Mouse (Mus musculus) stomach, embryonic 14.5 days (tissue): ENCODE results near the gene Ripor2. TPM values are rescaled to one million over a fixed set of nuclear protein-coding genes. Genes with fewer than 3 reads are reported as not detected.

ENCODE experiments used
- ATAC-seq: fragments of 200-750 bp; cut with Nextera tagmentation; 2 replicates; pipeline ENCODE4 v1.8.0; 2017; ENCODE audit warnings: low read depth, moderate TSS enrichment; ENCODE audit not compliant: insufficient number of reproducible peaks, insufficient read depth, low FRiP score
- H3K27ac ChIP-seq: fragments of 300-500 bp; sonication (generic); 2 replicates; pipeline ENCODE4 v1.5.1; 2014; ENCODE audit warnings: mild to moderate bottlenecking, low read length, moderate library complexity, mixed read lengths
- H3K27me3 ChIP-seq: fragments of 300-500 bp; sonication (generic); 2 replicates; pipeline ENCODE4 v1.6.1; 2014; ENCODE audit warnings: low read length, control low read depth, mixed read lengths; ENCODE audit not compliant: control insufficient read depth, insufficient read depth
- H3K36me3 ChIP-seq: fragments of 300-500 bp; sonication (generic); 2 replicates; pipeline ENCODE4 v1.6.1; 2014; ENCODE audit warnings: mild to moderate bottlenecking, control low read depth, low read length, moderate library complexity, mixed read lengths; ENCODE audit not compliant: control insufficient read depth, insufficient read depth
- H3K4me1 ChIP-seq: fragments of 300-500 bp; sonication (generic); 2 replicates; pipeline ENCODE4 v1.6.1; 2014; ENCODE audit warnings: low read length, control low read depth, mixed read lengths; ENCODE audit not compliant: control insufficient read depth, insufficient read depth
- H3K4me2 ChIP-seq: fragments of 300-500 bp; sonication (generic); replicated peaks from 2 replicates; pipeline ENCODE4 v1.6.1; 2014; ENCODE audit warnings: low read depth, low read length, control low read depth
- H3K4me3 ChIP-seq: fragments of 300-500 bp; sonication (generic); 2 replicates; pipeline ENCODE4 v1.5.1; 2014; ENCODE audit warnings: low read depth, low read length, control low read depth
- H3K9ac ChIP-seq: fragments of 300-500 bp; sonication (generic); replicated peaks from 2 replicates; pipeline ENCODE4 v1.6.1; 2014; ENCODE audit warnings: low read depth, mild to moderate bottlenecking, control low read depth, low read length, moderate library complexity, mixed read lengths
- H3K9me3 ChIP-seq: fragments of 300-500 bp; sonication (generic); 2 replicates; pipeline ENCODE4 v1.6.1; 2016; ENCODE audit warnings: low read depth, low read length, control low read depth; ENCODE audit not compliant: control insufficient read depth
- WGBS: fragments of 180-500 bp; shearing (Covaris S2); extraction: QIAGEN DNeasy Blood & Tissue Kit; methylation state at CpG from one replicate; pipeline ENCODE4 v1.1.7; 2014; 5-methylcytosine and 5-hydroxymethylcytosine counted together
- polyA plus RNA-seq: library from polyadenylated mRNA; unstranded; fragments of >200 nt; fragmentation: Nextera tagmentation; extraction: Ambion mirVana; gene quantifications from 2 replicates; pipeline ENCODE4 v1.2.1, GENCODE M21; 2014

Gene Ripor2
- polyA plus RNA-seq, 1 experiment from 2014 or later = 2.3 TPM

- Histone ChIP-seq H3K4me2 (no peak overlapping the region), H3K27me3 (no peaks in the 10 kb centered on the region), H3K4me3 (no peak overlapping the region), H3K9ac (no peak overlapping the region), H3K36me3 (no peaks in the 10 kb centered on the region), H3K27ac (no peak overlapping the region), H3K4me1 (no peaks in the 10 kb centered on the region), H3K9me3 (no peaks in the 10 kb centered on the region)
- ATAC-seq = no peak
- 78% methylated on average over 5 of the region's 5 CpGs for WGBS
Measured at GRCm38 (mm10) chr13:24702128-24702527, 120.1 kb downstream of the Ripor2 start.

DNA sequence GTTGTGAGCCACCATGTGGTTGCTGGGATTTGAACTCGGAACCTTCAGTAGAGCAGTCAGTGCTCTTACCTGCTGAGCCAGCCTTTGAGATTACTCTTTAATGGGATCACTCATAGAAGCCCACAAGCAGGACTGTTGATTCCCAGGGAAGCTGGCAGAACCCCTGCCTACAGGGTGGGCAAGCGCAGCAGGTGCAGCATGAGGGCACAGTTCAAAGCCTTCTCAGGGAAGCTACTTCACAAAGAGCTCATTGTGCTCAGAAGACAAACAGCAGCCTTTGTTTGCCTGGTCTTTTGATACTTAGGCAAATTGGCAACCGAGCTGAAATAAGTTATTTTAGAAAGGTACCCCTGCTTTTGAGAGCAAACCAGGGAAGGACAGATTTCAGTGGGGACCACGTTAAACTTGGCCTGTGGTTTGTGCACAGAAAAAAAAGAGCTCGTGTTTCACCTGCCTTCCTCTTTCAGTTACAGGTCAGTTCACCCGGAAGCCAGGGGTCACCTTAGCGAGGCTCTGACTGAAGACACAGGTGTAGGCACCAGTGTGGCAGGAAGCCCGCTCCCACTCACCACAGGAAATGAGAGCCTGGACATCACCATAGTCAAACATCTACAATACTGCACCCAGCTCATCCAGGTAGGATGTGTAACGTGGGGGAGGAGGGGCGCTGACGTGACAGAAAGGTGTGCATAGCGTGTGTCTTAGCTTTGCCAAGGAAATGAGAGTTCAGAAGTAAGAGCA is 127.8 kb downstream of the Ripor2 start:
- Histone ChIP-seq H3K36me3 (no peaks in the 10 kb centered on the region), H3K4me2 (no peak overlapping the region), H3K9ac (no peak overlapping the region), H3K27ac (no peak overlapping the region), H3K4me1 (peaks cover 12% of the 10 kb centered on the region; the same call in 1 of the 2 replicates), H3K4me3 (no peak overlapping the region), H3K27me3 (no peaks in the 10 kb centered on the region), H3K9me3 (no peaks in the 10 kb centered on the region)
- ATAC-seq = no peak
- 71% methylated on average over 12 of the region's 12 CpGs for WGBS

DNA sequence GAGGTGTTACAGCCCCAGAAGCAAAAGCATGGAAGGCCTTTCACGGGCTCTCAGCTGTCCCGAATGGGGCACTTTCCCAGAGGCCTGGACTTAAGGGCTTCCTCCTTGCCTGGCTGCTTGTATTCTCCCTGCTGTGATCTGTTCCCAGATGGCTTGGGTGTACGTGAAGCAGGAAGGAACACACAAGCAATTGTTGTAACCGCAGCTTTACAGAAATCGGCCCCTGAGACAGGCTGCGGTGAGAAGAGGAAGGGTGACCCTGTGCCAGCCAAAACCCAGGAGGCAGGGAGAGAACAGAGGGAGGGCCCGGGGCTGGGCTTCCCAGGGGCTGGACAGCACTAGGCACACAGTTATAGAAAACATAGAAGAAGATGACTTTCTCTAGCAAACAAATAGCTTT is 129.0 kb downstream of the Ripor2 start:
- no peaks in the 10 kb centered on the region for H3K9me3 ChIP-seq
- no peak overlapping the region for H3K9ac ChIP-seq
- no peaks in the 10 kb centered on the region for H3K27me3 ChIP-seq
- peaks cover 12% of the 10 kb centered on the region; the same call in 1 of the 2 replicates for H3K4me1 ChIP-seq
- H3K36me3 ChIP-seq = no peaks in the 10 kb centered on the region
- H3K4me3 ChIP-seq = no peak overlapping the region
- no peak for ATAC-seq
- peak overlapping the region; percentile 27; the same call in 1 of the 2 replicates for H3K27ac ChIP-seq
- H3K4me2 ChIP-seq = no peak overlapping the region
- WGBS = 68% methylated on average over 7 of the region's 7 CpGs

DNA sequence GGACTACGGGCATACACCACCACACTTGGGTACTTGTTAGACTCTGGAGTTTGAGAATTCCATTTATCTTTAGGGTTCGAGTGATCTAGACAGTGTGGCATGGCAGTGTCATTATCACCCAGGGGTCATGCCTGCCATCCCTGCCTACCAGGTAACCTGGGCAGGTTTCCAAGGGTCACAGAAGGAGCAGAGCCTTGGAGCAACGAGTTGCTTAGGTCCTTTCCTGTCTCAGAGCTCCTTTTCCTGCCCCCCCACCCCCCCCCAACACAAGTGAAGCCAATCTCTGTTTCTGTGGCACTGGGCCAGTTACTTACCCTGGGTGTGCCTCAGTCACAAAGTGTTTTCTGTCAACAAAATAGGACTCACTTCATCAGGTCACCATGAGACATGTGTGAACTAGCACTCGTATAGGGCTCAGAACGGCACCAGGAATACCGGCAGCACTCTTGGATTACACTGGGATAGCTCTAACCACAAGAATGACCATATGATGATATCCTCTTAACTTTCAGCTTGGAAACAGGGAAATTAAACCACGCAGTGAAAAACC is 130.7 kb downstream of the Ripor2 start:
- Histone ChIP-seq H3K4me1 (peaks cover 16% of the 10 kb centered on the region; the same call in 1 of the 2 replicates), H3K36me3 (no peaks in the 10 kb centered on the region), H3K4me3 (no peak overlapping the region), H3K4me2 (no peak overlapping the region), H3K9me3 (no peaks in the 10 kb centered on the region), H3K9ac (no peak overlapping the region), H3K27ac (no peak overlapping the region), H3K27me3 (no peaks in the 10 kb centered on the region)
- no peak for ATAC-seq
- WGBS = 71% methylated on average over 7 of the region's 7 CpGs

- H3K9ac ChIP-seq = no peak overlapping the region
- H3K4me1 ChIP-seq = peaks cover 16% of the 10 kb centered on the region; the same call in 1 of the 2 replicates
- H3K27ac ChIP-seq = no peak overlapping the region; the same call in 1 of the 2 replicates
- peak; percentile 72 for ATAC-seq
- H3K36me3 ChIP-seq = no peaks in the 10 kb centered on the region
- no peak overlapping the region for H3K4me3 ChIP-seq
- no peaks in the 10 kb centered on the region for H3K9me3 ChIP-seq
- WGBS = 7% methylated on average over 16 of the region's 16 CpGs
- H3K4me2 ChIP-seq = peak overlapping the region; percentile 35
- H3K27me3 ChIP-seq = no peaks in the 10 kb centered on the region
Measured at GRCm38 (mm10) chr13:24713434-24714000, 131.5 kb downstream of the Ripor2 start.

DNA sequence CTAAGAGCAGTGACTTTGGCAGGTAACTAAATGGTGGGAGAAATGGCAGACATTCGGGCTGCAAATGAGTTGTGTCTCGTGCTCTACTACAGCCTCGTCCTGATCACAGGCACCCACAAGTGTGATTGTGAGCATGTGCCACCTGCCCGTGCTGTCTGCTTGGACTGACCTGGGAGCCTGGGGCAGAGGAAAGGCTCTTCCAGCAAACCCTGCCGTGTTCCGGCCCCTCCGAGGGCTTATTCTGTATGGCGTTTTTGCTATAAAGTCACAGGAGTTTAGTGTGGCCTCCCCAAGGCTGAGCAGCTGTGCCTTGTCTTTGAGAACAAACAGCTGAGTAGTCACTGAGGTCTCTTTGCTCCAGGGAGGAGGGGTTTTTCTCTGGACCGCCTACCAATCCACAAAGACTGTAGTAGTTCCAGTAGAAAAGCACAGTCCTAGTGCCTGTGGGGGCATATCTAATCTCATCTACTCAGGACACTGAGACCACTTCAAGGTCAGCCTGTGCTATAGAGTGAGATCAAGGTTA is 132.4 kb downstream of the Ripor2 start:
- Histone ChIP-seq H3K27me3 (no peaks in the 10 kb centered on the region), H3K4me3 (no peak overlapping the region), H3K4me2 (no peak overlapping the region), H3K36me3 (no peaks in the 10 kb centered on the region), H3K4me1 (peaks cover 16% of the 10 kb centered on the region; the same call in 1 of the 2 replicates), H3K9me3 (no peaks in the 10 kb centered on the region), H3K9ac (no peak overlapping the region), H3K27ac (peak overlapping the region; percentile 48; the same call in 1 of the 2 replicates)
- ATAC-seq = no peak; the same call in 1 of the 2 replicates
- WGBS = 54% methylated on average over 9 of the region's 9 CpGs

DNA sequence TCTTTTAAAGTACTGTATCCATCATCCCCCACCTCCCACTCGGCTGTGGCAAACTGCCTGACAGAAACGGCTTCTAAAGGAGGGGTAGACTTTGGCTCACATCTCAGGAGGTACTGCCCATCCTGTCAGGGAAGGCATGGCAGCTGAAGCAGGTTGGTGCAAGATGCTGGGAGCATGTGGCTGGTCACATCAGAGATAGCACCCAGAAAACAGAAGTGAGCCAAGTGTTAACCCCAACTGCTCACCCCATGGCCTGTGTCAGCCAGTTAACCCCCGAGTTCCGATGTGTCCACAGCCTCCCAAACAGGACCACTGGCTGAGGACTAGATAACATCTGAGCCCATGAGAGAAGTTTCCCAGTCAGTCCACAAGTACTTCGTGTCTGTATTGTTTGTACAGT is 133.6 kb downstream of the Ripor2 start:
- H3K27me3 ChIP-seq = no peaks in the 10 kb centered on the region
- H3K36me3 ChIP-seq = no peaks in the 10 kb centered on the region
- H3K9ac ChIP-seq = no peak overlapping the region
- H3K4me2 ChIP-seq = no peak overlapping the region
- 68% methylated on average over 5 of the region's 5 CpGs for WGBS
- no peaks in the 10 kb centered on the region for H3K9me3 ChIP-seq
- ATAC-seq = no peak
- H3K27ac ChIP-seq = no peak overlapping the region
- H3K4me3 ChIP-seq = no peak overlapping the region
- peaks cover 16% of the 10 kb centered on the region; the same call in 1 of the 2 replicates for H3K4me1 ChIP-seq

- Histone ChIP-seq H3K9me3 (no peaks in the 10 kb centered on the region), H3K9ac (no peak overlapping the region), H3K27ac (no peak overlapping the region), H3K4me3 (no peak overlapping the region), H3K27me3 (no peaks in the 10 kb centered on the region), H3K4me2 (no peak overlapping the region), H3K4me1 (peaks cover 16% of the 10 kb centered on the region; the same call in 1 of the 2 replicates), H3K36me3 (no peaks in the 10 kb centered on the region)
- ATAC-seq = no peak
- WGBS = 65% methylated on average over 9 of the region's 9 CpGs
Measured at GRCm38 (mm10) chr13:24716441-24716840, 134.5 kb downstream of the Ripor2 start.
